Mouse (Mus musculus) limb, embryonic 11.5 days (tissue): ENCODE measurements at regions not wholly inside any gene's neighbourhood (a gene's known extent, or its start where the extent isn't known, plus 50 kb on each side); places are given as distances from the start of the nearest gene placed in this dataset.

Experiments used
- ATAC-seq: fragments of 200-750 bp; cut with Nextera tagmentation; 2 replicates; pipeline ENCODE4 v1.8.0; 2017; ENCODE audit warnings: low read depth; ENCODE audit not compliant: insufficient number of reproducible peaks, low FRiP score, low TSS enrichment
- DNase-seq: peaks from one replicate; pipeline ENCODE4 v3.0.0-alpha.2; 2015; ENCODE audit warnings: low spot score
- H3K27ac ChIP-seq: fragments of 300-500 bp; sonication (generic); replicated peaks from 2 replicates; pipeline ENCODE4 v1.5.1; 2014; ENCODE audit warnings: low read depth, mild to moderate bottlenecking, low read length
- H3K27me3 ChIP-seq: fragments of 300-500 bp; sonication (generic); 2 replicates; pipeline ENCODE4 v1.6.1; 2014; ENCODE audit warnings: mild to moderate bottlenecking, low read length, mixed read lengths; ENCODE audit not compliant: control insufficient read depth, insufficient read depth
- H3K36me3 ChIP-seq: fragments of 300-500 bp; sonication (generic); 2 replicates; pipeline ENCODE4 v1.6.1; 2014; ENCODE audit warnings: mild to moderate bottlenecking, low read length, moderate library complexity, mixed read lengths; ENCODE audit not compliant: control insufficient read depth, insufficient read depth
- H3K4me1 ChIP-seq: fragments of 300-500 bp; sonication (generic); 2 replicates; pipeline ENCODE4 v1.6.1; 2014; ENCODE audit warnings: low read length, mixed read lengths; ENCODE audit not compliant: control insufficient read depth, insufficient read depth
- H3K4me2 ChIP-seq: fragments of 300-500 bp; sonication (generic); 2 replicates; pipeline ENCODE4 v1.6.1; 2014; ENCODE audit warnings: low read depth, mild to moderate bottlenecking, moderate library complexity; ENCODE audit not compliant: severe bottlenecking
- H3K4me3 ChIP-seq: fragments of 300-500 bp; sonication (generic); 2 replicates; pipeline ENCODE4 v1.5.1; 2014; ENCODE audit warnings: low read depth, low read length
- H3K9ac ChIP-seq: fragments of 300-500 bp; sonication (generic); 2 replicates; pipeline ENCODE4 v1.6.1; 2014; ENCODE audit warnings: mild to moderate bottlenecking, low read length
- H3K9me3 ChIP-seq: fragments of 300-500 bp; sonication (generic); 2 replicates; pipeline ENCODE4 v1.6.1; 2016; ENCODE audit warnings: low read length; ENCODE audit not compliant: control insufficient read depth
- WGBS: fragments of 180-500 bp; shearing (Covaris S2); extraction: QIAGEN DNeasy Blood & Tissue Kit; methylation state at CpG from one replicate; pipeline ENCODE4 v1.1.7; 2014; 5-methylcytosine and 5-hydroxymethylcytosine counted together

DNA sequence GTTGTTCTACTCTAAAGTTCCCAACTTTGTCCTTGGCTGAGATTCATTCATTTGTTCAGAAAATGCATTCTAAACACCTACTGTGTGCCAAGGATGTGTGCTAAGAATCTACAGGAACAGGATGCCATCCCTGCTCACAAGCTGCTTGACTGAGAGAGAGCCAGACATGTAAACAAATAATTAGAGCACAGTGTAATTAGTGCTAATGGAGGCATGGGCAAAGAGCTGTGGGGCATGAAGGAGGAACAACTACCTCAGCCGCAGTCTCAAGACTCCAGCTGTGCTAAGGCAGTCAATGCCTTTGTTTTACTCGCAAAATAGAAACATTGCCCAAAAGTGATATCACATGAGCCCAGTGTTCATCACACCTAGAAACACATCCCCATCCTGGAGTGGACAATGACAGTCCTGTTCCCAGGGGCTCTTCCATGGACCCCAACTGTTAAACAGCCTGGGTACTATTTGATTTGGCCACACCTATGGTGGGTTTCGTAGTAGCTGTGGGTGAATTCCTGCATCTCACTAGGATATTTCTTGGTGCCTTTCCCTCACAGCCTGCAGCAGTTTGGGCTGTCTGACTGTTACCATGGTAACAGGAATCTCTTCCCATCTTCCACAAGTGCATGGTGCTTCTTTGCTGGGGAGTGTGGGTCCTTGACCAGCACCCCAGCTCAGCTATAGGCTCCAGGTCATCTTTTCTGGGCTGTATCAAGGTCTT lies 125.9 kb upstream of the 1700012A03Rik start:
- 51% methylated on average over 3 of the region's 3 CpGs for WGBS

DNA sequence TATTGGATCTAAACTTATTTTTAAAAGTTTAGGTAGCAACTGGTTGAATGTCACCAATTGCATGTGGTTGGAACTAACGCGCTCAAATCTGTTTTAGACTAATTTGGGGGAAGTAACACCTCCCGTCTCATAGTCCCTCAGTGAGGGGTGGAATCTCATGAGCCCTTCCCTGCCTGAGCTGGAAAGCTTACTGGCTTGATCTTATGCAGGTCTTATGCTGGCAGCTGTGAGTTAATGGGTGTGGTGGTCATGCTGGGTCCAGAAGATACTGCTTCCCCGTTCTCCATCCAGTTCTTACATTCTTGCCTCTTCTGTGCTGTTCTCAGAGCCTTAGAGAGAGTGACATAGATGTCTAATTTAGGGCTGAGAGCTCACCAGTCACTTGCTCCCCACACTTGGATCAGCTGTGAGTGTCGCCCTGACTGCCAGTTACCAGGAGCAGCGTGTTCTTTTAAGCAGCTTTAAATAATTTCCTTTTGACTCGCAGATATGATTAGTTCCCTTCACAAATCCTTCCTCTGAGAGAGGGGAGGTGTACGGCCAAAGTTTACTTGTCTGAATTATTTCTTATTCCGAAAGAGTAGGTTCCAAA lies 128.4 kb upstream of the 1700012A03Rik start:
- Histone ChIP-seq H3K27ac (no peak overlapping the region), H3K4me1 (no peaks in the 10 kb centered on the region), H3K4me3 (no peak overlapping the region), H3K4me2 (no peak overlapping the region), H3K27me3 (no peaks in the 10 kb centered on the region), H3K9ac (no peak overlapping the region), H3K9me3 (no peaks in the 10 kb centered on the region), H3K36me3 (no peaks in the 10 kb centered on the region)
- DNase-seq, result no peak
- no peak for ATAC-seq
- 90% methylated on average over 9 of the region's 9 CpGs for WGBS

More for the DNA sequence above, 125.9 kb upstream of the 1700012A03Rik start:
- H3K4me3 ChIP-seq, result no peak overlapping the region
- no peaks in the 10 kb centered on the region for H3K27me3 ChIP-seq
- H3K27ac ChIP-seq, result no peak overlapping the region
- no peaks in the 10 kb centered on the region for H3K4me1 ChIP-seq
- DNase-seq (no peak), ATAC-seq (no peak)
- H3K4me2 ChIP-seq, result no peak overlapping the region
- no peaks in the 10 kb centered on the region for H3K9me3 ChIP-seq
- H3K9ac ChIP-seq, result no peak overlapping the region
- no peaks in the 10 kb centered on the region for H3K36me3 ChIP-seq

DNA sequence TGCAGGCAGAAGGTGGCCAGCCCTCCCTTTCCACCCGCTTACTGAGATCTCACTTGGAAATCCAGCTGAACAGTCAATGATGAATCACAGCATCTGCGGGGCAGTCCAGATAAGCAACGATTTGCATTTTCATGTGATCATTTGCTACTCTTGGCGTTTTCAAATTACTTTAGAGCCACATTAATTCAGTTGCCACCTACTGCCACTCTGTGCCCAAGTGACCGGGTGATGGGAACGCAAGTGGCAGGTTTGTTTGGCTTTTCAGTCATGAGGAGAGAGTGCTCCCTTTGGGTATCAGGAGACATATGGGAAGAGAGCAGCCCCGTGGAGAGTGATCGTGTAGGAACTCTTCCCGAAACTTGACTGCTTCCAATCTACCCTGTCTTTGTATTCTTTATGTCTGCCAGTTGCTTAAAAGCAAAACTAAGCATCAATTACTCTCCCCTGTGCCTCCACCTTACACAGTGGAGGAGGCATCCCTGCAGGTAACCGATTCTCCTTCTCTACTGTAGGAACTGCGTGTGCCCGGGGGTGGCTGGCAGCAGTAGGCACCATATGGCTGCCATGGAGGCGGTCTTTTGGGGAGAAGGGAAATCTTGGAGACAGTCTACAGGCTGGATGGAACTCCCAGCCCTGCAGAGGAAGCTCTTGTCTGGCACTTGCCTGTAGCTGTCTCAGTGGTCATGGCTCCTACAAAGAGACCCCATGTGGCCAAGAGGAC lies 132.5 kb upstream of the 1700012A03Rik start:
- Histone ChIP-seq H3K36me3 (no peaks in the 10 kb centered on the region), H3K9me3 (no peaks in the 10 kb centered on the region), H3K27ac (no peak overlapping the region), H3K4me2 (no peak overlapping the region), H3K27me3 (no peaks in the 10 kb centered on the region), H3K9ac (no peak overlapping the region), H3K4me3 (no peak overlapping the region), H3K4me1 (no peaks in the 10 kb centered on the region)
- 88% methylated on average over 13 of the region's 13 CpGs for WGBS
- DNase-seq, result no peak
- no peak for ATAC-seq

DNA sequence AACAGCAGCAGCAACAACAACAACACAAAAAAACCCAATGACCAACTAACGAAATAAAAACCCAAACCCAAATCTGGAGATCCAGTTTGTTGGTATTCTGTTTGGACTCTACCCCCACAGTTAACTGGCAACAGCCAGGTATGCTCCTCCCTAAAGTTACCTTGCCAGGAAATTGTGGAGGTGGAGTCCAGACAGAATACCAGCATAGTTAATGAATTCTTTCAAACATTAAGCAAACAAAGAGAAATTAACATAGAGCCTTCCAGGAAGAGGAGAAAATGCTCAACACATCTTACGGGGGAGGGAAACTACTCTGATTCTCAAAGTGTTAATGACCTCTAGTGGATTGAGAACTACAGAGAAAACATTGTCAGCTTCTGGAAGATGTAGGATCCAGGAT lies 148.3 kb upstream of the 1700012A03Rik start:
- WGBS, result 81% methylated on average over 2 of the region's 2 CpGs
- Histone ChIP-seq H3K4me3 (no peak overlapping the region), H3K36me3 (no peaks in the 10 kb centered on the region), H3K9me3 (no peaks in the 10 kb centered on the region), H3K27me3 (no peaks in the 10 kb centered on the region), H3K9ac (no peak overlapping the region), H3K4me1 (no peaks in the 10 kb centered on the region), H3K4me2 (no peak overlapping the region), H3K27ac (no peak overlapping the region)
- ATAC-seq, result no peak
- DNase-seq, result no peak

DNA sequence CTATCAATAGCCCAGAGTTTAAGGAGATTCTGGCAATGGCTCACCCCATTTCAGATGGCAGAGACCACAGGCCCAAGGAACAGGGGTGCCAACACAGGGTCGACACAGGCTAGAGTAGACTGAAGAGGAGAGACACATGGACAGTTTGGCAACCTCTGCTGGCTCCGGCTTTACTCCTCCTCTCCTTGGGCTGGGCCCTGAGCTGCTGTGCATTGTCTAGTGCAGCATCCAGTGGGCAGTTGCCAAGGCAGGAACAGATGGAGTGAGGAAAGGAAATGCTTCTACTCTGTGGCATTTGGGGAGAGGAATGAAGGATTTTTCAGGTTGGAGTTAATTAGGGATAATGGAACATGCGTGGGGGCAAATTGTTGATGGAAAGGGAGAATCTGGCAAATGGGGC lies 151.0 kb upstream of the 1700012A03Rik start:
- H3K4me2 ChIP-seq, result no peak overlapping the region
- no peak overlapping the region for H3K27ac ChIP-seq
- H3K4me1 ChIP-seq, result no peaks in the 10 kb centered on the region
- H3K27me3 ChIP-seq, result no peaks in the 10 kb centered on the region
- no peaks in the 10 kb centered on the region for H3K36me3 ChIP-seq
- DNase-seq (no peak), ATAC-seq (no peak)
- H3K9me3 ChIP-seq, result no peaks in the 10 kb centered on the region
- H3K4me3 ChIP-seq, result no peak overlapping the region
- 79% methylated on average over 3 of the region's 3 CpGs for WGBS
- no peak overlapping the region for H3K9ac ChIP-seq

DNA sequence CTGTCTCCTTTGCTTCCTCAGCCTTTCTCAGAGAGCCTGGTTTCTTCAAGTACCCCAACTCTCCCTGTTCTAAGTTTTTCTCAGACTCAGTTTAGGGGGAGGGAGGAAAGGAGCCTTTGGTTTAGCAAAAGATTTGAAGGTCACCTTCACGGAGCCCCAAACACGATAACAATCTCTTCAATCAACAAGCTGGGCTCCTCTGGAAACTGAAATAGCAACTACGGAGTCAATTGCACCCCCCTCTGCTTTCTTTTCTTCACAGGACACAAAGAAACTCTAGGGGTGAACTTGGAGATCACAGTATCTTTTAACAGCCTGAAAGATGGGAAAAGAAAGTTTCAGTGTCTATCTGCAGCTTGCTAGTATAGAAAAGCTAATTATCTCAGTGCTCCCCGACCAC lies 151.4 kb upstream of the 1700012A03Rik start:
- H3K9ac ChIP-seq, result no peak overlapping the region
- no peaks in the 10 kb centered on the region for H3K4me1 ChIP-seq
- no peak overlapping the region for H3K27ac ChIP-seq
- WGBS, result 59% methylated on average over 4 of the region's 4 CpGs
- no peaks in the 10 kb centered on the region for H3K9me3 ChIP-seq
- H3K36me3 ChIP-seq, result no peaks in the 10 kb centered on the region
- H3K4me2 ChIP-seq, result no peak overlapping the region
- no peak for DNase-seq
- no peaks in the 10 kb centered on the region for H3K27me3 ChIP-seq
- no peak overlapping the region for H3K4me3 ChIP-seq
- ATAC-seq, result no peak

DNA sequence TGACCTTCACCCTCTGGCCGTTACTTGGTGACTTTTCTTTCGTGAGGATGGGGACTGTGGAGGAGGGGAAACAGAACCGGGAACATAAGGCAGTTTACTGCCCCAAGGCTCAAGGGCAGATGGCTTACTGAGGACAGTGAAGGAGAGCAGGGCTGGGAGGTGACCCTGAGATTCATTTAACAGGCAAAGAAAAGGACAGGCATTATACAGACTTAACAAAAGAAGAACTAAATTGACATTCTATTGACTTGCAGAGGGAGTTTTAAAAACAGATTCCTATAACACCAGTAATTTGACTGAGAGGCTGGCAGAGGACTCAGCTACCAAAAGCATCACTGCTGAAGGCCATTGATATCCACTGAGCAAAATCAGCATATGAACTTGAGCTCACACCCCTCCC lies 153.0 kb upstream of the 1700012A03Rik start:
- Histone ChIP-seq H3K4me3 (no peak overlapping the region), H3K27me3 (no peaks in the 10 kb centered on the region), H3K4me2 (no peak overlapping the region), H3K9me3 (no peaks in the 10 kb centered on the region), H3K9ac (no peak overlapping the region), H3K4me1 (no peaks in the 10 kb centered on the region), H3K36me3 (no peaks in the 10 kb centered on the region), H3K27ac (no peak overlapping the region)
- DNase-seq (no peak), ATAC-seq (no peak)
- 63% methylated on average over 3 of the region's 3 CpGs for WGBS

DNA sequence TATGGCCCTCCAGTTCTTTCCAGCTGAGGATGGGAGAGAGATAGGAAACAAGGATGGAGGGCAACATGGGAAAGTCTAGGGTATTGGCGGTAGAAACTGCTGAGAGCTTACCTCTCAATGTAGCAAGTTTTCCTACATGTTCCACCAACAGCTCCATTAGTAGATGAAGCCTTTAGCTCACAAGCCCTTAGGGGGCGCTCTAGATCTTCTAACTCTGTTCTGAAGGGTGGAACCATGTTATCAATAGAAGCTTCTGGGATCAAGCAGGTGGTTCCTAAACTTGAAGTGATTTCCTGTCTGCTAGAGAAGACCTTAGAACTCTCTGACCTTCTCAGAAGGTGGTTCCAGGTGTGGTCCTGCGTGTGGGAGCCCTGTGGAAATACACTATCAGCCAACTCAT lies 154.2 kb upstream of the 1700012A03Rik start:
- Histone ChIP-seq H3K9ac (no peak overlapping the region), H3K27ac (no peak overlapping the region), H3K36me3 (no peaks in the 10 kb centered on the region), H3K4me1 (no peaks in the 10 kb centered on the region), H3K27me3 (no peaks in the 10 kb centered on the region), H3K9me3 (no peaks in the 10 kb centered on the region), H3K4me3 (no peak overlapping the region), H3K4me2 (no peak overlapping the region)
- WGBS, result 68% methylated on average over 3 of the region's 3 CpGs
- DNase-seq, result no peak
- ATAC-seq, result no peak
